Mouse (Mus musculus) ES-Bruce4 (cell line): ENCODE measurements around the gene Olfr835.

Source experiments
- CTCF ChIP-seq: IDR thresholded peaks from one replicate; pipeline ENCODE4 v1.8.1; 2011; ENCODE audit warnings: low read depth, low read length
- EP300 ChIP-seq: IDR thresholded peaks from 2 replicates; pipeline ENCODE4 v1.6.1; 2011; ENCODE audit warnings: low read depth, low read length; ENCODE audit not compliant: insufficient read depth
- POLR2A ChIP-seq: IDR thresholded peaks from one replicate; pipeline ENCODE4 v1.8.1; 2011; ENCODE audit warnings: low read length; ENCODE audit not compliant: insufficient read depth

- TF ChIP-seq CTCF (peak; percentile 55), EP300 (no peak), POLR2A (no peak)
These were observed 52.5 kb downstream of the Olfr835 start for GRCm38 (mm10) chr9:19084986-19085385.
